Mouse (Mus musculus) limb, embryonic 12.5 days (tissue): ENCODE data around the gene Ifi47. TPM values are rescaled to one million over a fixed set of nuclear protein-coding genes. Genes with fewer than 3 reads are reported as not detected.
"Not testable (repeated sequence)": the region's sequence is repeated elsewhere in the genome, so short reads cannot be mapped to it uniquely, and the experiment has no call there.

ENCODE experiments used
- ATAC-seq: fragments of 200-750 bp; cut with Nextera tagmentation; 2 replicates; pipeline ENCODE4 v1.8.0; 2017; ENCODE audit warnings: low read depth, moderate TSS enrichment; ENCODE audit not compliant: insufficient number of reproducible peaks, insufficient read depth, low FRiP score, low TSS enrichment
- H3K27ac ChIP-seq: fragments of 300-500 bp; sonication (generic); 2 replicates; pipeline ENCODE4 v1.5.1; 2016; ENCODE audit warnings: mild to moderate bottlenecking, moderate library complexity
- H3K27me3 ChIP-seq: fragments of 300-500 bp; sonication (generic); 2 replicates; pipeline ENCODE4 v1.6.1; 2016; ENCODE audit warnings: mild to moderate bottlenecking, moderate library complexity
- H3K36me3 ChIP-seq: fragments of 300-500 bp; sonication (generic); 2 replicates; pipeline ENCODE4 v1.6.1; 2016; ENCODE audit warnings: mild to moderate bottlenecking, moderate library complexity
- H3K4me1 ChIP-seq: fragments of 300-500 bp; sonication (generic); replicated peaks from 2 replicates; pipeline ENCODE4 v1.6.1; 2016
- H3K4me2 ChIP-seq: fragments of 300-500 bp; sonication (generic); 2 replicates; pipeline ENCODE4 v1.6.1; 2016; ENCODE audit warnings: mild to moderate bottlenecking, moderate library complexity
- H3K4me3 ChIP-seq: fragments of 300-500 bp; sonication (generic); replicated peaks from 2 replicates; pipeline ENCODE4 v1.5.1; 2016; ENCODE audit warnings: mild to moderate bottlenecking
- H3K9ac ChIP-seq: fragments of 300-500 bp; sonication (generic); replicated peaks from 2 replicates; pipeline ENCODE4 v1.6.1; 2016; ENCODE audit warnings: mild to moderate bottlenecking, moderate library complexity
- H3K9me3 ChIP-seq: fragments of 300-500 bp; sonication (generic); 2 replicates; pipeline ENCODE4 v1.6.1; 2016; ENCODE audit warnings: mild to moderate bottlenecking, moderate library complexity
- WGBS: fragments of 180-500 bp; shearing (Covaris S2); methylation state at CpG from one replicate; pipeline ENCODE4 v1.1.7; 2016; 5-methylcytosine and 5-hydroxymethylcytosine counted together
- polyA plus RNA-seq: library from polyadenylated mRNA; unstranded; fragments of >200 nt; fragmentation: Nextera tagmentation; extraction: Ambion mirVana; gene quantifications from 2 replicates; pipeline ENCODE4 v1.2.1, GENCODE M21; 2016

Gene Ifi47
- 0.56 and 0.69 TPM in 2 replicates for polyA plus RNA-seq

DNA sequence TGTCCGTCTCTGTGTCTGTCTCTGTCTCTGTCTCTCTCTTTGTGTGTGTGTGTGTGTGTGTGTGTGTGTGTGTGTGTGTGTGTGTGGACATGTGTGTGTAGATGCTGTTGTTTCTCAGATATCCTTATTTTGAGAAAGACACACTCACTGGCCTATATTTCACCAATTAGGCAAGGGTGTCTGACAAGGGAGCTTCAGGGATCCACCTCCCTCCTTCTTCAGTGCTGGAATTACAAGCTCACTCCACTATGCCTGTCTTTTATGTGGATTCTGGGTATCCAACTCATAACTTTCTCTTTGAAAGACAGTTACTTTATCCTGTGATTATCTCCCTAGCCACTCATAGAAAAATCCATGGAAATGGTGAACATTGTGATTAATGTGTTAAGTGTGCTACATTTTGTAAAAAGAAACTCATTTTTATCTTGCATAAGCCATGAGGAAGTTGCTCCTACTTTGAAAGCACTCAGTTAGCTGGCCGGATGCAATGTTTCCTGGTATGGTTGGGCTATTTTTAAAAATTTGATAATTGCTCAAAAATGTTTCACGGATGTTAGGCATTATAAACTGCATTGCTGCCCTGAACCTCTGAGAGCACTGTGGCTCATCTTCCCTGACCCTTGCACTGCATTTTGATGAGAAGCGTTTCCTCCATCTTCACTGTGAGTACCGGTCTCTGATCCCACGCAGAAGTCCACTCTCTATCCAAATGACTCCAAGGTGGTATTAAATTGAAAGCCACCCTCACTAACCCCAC lies at the start of gene Ifi47:
TSS of gene Ifi47 (plus strand) at position 587 of the 757 bp plus-strand sequence.
- WGBS = 80% methylated on average over 6 of the region's 6 CpGs
- not testable (repeated sequence) for ATAC-seq, H3K27me3 ChIP-seq, H3K36me3 ChIP-seq, H3K4me1 ChIP-seq, H3K9ac ChIP-seq, H3K27ac ChIP-seq, H3K4me2 ChIP-seq, H3K4me3 ChIP-seq, H3K9me3 ChIP-seq

DNA sequence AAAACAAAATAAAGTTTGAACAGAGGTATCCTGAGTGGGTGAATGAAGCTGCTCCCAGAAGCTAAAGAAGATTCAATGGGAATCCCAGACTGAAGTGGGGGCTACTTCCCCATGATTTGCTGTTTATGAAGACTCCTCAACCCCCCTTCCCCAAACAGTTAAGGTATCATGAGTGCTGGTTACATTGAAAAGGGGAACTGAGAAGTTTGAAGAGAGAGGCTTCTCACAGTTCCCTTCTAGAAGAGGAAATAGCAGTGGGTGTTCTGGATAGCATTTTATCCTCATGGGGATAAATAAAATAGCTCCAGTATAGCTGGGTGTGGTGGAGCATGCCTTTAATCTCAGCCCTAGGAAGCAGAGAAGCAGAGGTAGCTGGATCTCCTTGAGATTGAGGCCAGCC lies 26.3 kb upstream of the Ifi47 start:
- H3K27me3 ChIP-seq, H3K9me3 ChIP-seq, H3K4me3 ChIP-seq, H3K27ac ChIP-seq, H3K9ac ChIP-seq, H3K4me1 ChIP-seq, ATAC-seq, H3K36me3 ChIP-seq, H3K4me2 ChIP-seq: not testable (repeated sequence)

DNA sequence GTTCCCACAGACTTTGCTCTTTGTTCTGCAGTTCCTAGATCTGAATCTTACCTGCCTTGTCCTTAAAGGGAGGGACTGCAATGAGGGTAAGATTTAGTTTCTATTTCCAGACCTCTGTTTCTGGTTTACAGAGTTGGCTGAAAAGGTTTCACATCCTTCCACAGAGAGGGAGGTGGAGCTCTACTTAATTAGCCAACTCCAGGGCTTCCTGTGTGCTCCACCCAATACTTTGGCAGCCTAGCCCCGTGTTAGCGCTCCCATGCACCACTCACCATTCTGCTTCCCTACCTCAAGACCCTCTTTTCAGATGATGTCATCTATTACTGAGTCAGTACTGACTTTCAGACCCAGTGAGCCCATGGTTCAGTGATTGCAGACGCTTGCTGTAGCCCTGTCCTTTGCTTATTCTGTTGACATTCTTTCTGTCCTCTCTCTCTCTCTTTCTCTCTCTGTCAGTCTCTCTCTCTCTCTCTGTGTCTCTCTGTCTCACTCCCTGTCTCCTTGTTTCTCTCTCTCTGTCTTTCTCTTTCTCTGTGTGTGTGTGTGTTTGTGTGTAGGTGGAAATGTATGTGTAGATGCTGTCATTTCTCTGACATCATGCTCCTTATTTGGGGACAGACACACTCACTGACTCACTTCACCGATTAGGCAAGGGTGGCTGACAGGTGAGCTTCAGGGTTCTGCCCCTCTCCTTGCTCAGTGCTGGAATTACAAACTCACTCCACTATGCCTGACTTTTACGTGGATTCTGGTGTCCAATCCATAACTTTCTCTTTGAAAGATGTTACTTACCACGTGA lies 25.1 kb upstream of the Ifi47 start, which contains the start of gene 9930111J21Rik2:
TSS of gene 9930111J21Rik2 (minus strand) at position 150 of the 799 bp plus-strand sequence.
- H3K27ac ChIP-seq, H3K4me3 ChIP-seq, ATAC-seq, H3K36me3 ChIP-seq, H3K9me3 ChIP-seq, H3K9ac ChIP-seq, H3K4me2 ChIP-seq, H3K27me3 ChIP-seq, H3K4me1 ChIP-seq: not testable (repeated sequence)
- 71% methylated on average over 1 of the region's 6 CpGs for WGBS

DNA sequence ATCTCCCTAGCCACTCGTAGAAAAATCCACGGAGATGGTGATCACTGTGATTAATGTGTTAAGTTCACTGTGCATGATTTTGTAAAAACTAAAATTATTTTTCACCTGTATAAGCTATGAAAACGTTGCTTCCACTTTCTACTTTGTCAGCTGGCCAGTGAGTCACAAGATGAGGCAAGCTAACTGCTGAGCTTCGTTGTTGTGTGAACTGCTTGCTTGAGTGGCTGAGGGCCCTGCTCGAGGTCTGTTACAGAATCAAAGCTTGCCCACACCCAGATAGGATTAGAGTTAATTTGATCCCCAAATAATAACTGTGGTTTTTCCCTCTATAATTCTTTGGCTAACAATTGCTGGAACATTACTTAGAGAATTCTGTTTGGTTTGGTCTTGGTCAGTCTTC lies 24.5 kb upstream of the Ifi47 start:
- H3K27me3 ChIP-seq, ATAC-seq, H3K9me3 ChIP-seq, H3K4me1 ChIP-seq, H3K9ac ChIP-seq, H3K36me3 ChIP-seq, H3K4me2 ChIP-seq, H3K4me3 ChIP-seq, H3K27ac ChIP-seq: not testable (repeated sequence)
- no CpG with 5 or more reads among the region's 5 CpGs for WGBS

DNA sequence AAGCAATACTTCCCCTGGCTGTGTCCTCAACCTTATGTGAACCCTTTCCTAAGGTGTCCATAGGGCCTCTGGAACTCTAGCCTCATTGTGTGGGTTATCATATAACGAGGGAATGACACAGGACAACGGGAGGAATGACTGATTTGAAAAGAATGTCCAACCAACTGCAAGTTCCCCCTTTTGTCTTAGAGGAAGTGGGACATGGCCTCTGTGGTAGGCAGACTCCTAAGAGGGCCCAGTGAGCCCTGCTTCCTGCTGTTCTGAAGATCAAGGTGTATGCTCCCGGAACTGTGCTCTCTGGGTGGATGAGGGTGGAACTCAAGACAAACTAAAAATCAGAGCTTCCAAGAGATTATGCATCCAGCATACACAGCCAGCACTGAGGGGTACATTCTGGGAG lies 16.3 kb upstream of the Ifi47 start:
- 82% methylated on average over 2 of the region's 3 CpGs for WGBS
- H3K27ac ChIP-seq, H3K4me1 ChIP-seq, ATAC-seq, H3K4me2 ChIP-seq, H3K27me3 ChIP-seq, H3K4me3 ChIP-seq, H3K9ac ChIP-seq, H3K9me3 ChIP-seq, H3K36me3 ChIP-seq: not testable (repeated sequence)

DNA sequence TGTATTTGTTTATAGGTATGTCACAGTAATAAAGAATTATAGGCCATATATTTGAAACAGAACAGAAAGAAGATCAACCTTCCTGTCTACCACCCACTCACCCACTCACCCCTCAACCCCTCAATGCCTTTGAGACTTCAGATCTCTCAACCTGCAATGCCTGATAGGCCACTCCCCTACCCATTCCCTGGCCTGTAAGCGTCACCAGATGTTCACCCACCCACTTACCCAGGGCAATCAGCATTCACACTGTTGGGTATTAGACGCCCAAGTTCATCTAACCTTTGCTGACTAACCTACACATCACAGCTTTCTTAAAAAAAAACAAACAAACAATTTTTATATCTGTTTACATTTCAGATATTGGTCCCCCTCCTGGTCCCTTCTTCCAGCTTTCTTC lies 14.5 kb upstream of the Ifi47 start:
- not testable (repeated sequence) for H3K4me1 ChIP-seq, H3K9ac ChIP-seq, H3K4me3 ChIP-seq, H3K9me3 ChIP-seq, H3K4me2 ChIP-seq, ATAC-seq, H3K27ac ChIP-seq, H3K27me3 ChIP-seq, H3K36me3 ChIP-seq
- 56% methylated on average over 2 of the region's 2 CpGs for WGBS

DNA sequence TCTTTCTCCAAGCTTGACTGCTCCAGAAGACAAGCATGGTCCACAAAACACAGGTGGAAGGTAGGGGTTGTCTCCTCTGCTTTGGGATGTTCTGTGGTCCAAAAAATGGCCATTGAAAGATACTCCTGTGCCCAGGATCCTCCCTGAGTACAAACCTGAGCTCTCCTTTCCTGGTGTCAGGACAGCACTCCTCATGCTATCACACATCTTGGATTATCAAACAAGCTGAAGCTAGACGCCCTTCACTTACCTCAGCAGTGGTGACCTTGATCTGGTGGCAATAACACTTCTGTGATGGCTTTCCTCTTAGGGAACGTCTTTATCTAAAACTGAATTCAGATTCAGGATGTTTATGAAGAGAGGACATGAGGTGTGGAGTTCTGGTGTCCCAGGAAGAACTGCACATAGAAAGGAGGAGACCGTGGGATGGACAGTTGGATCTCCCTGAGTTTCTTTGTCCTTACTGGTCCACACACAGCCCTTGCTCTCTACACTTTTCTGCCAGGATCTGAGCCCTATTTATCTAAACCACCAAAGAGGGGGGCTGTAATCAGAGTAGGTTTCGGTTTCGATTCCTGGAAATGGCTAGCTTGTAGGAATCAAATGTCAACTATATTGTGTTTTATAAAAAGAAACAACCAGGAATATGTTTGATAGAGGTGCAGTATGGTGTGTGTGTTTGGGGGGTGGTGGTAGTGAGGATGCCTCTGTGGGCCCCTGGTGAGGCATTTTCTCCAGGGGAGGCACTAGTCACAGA lies 12.5 kb upstream of the Ifi47 start, which contains the start of gene Tgtp2:
TSS of gene Tgtp2 (minus strand) at position 494 of the 757 bp plus-strand sequence.
- not testable (repeated sequence) for H3K4me3 ChIP-seq, H3K36me3 ChIP-seq, H3K9ac ChIP-seq, ATAC-seq, H3K27ac ChIP-seq, H3K4me2 ChIP-seq, H3K27me3 ChIP-seq, H3K9me3 ChIP-seq, H3K4me1 ChIP-seq
- WGBS = 77% methylated on average over 5 of the region's 5 CpGs

DNA sequence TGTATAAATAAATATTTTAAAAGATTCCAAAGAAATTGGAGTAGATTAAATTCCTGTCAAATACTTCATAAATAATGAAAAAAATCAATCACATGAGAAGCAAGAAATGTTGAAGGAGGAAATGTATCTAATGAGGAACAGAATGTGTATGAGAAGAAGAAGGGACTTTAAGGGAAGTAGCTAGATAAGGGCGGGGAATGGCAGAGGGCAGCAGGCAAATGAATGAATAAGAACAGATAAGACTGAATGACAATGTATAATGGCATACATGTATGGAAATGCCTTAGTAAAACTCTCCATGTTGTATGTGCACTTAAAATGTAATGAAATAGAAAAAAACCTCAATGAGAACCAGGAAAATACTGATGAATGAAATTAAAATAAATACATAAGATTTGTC lies 8.0 kb upstream of the Ifi47 start:
- no peak overlapping the region for H3K4me2 ChIP-seq
- no peak for ATAC-seq
- no peaks in the 10 kb centered on the region for H3K4me1 ChIP-seq
- no peak overlapping the region for H3K4me3 ChIP-seq
- no peak overlapping the region for H3K9ac ChIP-seq
- no peaks in the 10 kb centered on the region for H3K36me3 ChIP-seq
- H3K27ac ChIP-seq = no peak overlapping the region
- H3K9me3 ChIP-seq = no peaks in the 10 kb centered on the region
- WGBS = 90% methylated on average over 1 of the region's 1 CpGs
- H3K27me3 ChIP-seq = no peaks in the 10 kb centered on the region

DNA sequence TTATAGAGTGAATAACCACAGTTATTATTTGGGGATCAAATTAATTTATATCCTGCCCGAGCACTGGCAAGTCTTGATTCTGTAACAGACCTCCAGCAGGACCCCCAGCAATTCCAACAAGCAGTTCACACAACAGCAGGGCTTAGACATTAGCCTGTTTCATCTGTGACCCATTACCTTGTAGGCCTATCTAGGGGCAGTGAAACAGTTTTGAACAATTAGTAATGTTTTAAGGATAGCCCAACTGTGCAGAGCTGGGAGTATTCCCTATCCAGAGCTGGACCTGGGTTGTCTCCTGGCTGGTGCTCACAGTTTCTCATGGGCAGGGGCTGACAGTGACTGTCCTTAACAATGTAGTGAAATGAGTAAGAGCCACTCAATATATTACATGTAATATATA lies 625 bp downstream of the Ifi47 start:
- H3K4me2 ChIP-seq = no peak overlapping the region
- no peaks in the 10 kb centered on the region for H3K9me3 ChIP-seq
- no peaks in the 10 kb centered on the region for H3K4me1 ChIP-seq
- 73% methylated on average over 1 of the region's 1 CpGs for WGBS
- ATAC-seq = no peak
- no peak overlapping the region for H3K4me3 ChIP-seq
- H3K36me3 ChIP-seq = no peaks in the 10 kb centered on the region
- H3K27me3 ChIP-seq = no peaks in the 10 kb centered on the region
- H3K27ac ChIP-seq = no peak overlapping the region
- H3K9ac ChIP-seq = no peak overlapping the region

DNA sequence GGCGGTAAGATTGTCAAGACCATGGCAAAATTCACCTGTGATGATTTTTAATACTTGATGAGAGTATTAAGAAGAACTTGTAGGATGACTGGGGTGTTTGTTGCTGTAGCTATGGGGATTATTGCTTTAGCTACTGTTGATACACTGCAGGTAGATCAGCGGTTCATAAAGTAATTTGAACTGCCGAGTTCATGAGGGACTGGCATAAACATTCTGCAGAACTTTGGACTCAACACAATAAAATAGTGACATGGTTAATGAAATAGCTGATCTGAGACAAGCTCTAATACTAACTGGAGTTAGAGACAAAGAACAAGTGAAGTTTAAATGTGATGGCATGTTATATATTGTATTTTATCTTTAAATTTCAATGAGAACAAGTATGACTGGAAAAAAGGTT lies 2.3 kb downstream of the Ifi47 start:
- ATAC-seq = no peak
- H3K36me3 ChIP-seq = no peaks in the 10 kb centered on the region
- H3K27ac ChIP-seq = no peak overlapping the region
- no peaks in the 10 kb centered on the region for H3K4me1 ChIP-seq
- WGBS = 84% methylated on average over 3 of the region's 3 CpGs
- H3K4me2 ChIP-seq = no peak overlapping the region
- H3K27me3 ChIP-seq = no peaks in the 10 kb centered on the region
- no peak overlapping the region for H3K9ac ChIP-seq
- H3K4me3 ChIP-seq = no peak overlapping the region
- no peaks in the 10 kb centered on the region for H3K9me3 ChIP-seq

DNA sequence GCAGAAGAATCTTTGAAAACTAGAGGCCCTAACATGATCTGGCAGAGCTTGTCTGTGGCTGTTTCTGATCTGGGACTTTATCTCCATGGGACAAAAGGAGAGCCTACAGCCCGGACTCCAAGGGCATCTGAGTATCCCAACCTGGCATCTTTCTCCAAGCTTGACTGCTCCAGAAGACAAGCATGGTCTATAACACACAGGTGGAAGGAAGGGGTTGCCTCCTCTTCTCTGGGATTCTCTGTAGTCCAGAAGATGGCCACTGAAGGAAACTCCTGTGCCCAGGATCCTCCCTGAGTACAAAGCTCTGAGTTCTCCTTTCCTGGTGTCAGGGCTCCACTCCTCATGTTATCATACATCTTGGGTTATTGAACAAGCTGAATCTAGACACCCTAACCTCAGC lies 4.2 kb downstream of the Ifi47 start:
- WGBS = 82% methylated on average over 1 of the region's 1 CpGs
- H3K27ac ChIP-seq = no peak overlapping the region
- H3K4me1 ChIP-seq = no peaks in the 10 kb centered on the region
- H3K36me3 ChIP-seq = no peaks in the 10 kb centered on the region
- no peaks in the 10 kb centered on the region for H3K9me3 ChIP-seq
- H3K4me3 ChIP-seq = no peak overlapping the region
- H3K9ac ChIP-seq = no peak overlapping the region
- H3K27me3 ChIP-seq = no peaks in the 10 kb centered on the region
- no peak for ATAC-seq
- H3K4me2 ChIP-seq = no peak overlapping the region
